Mouse (Mus musculus) hindbrain, postnatal 0 days (tissue): ENCODE data around the gene Abcc1. TPM values are rescaled to one million over a fixed set of nuclear protein-coding genes. Genes with fewer than 3 reads are reported as not detected.

Experiments used
- ATAC-seq: fragments of 200-750 bp; cut with Nextera tagmentation; 2 replicates; pipeline ENCODE4 v1.8.0; 2017; ENCODE audit warnings: mild to moderate bottlenecking, moderate TSS enrichment, moderate library complexity
- DNase-seq: peaks from one replicate; pipeline ENCODE4 v3.0.0-alpha.2; 2015; ENCODE audit warnings: low spot score
- H3K27ac ChIP-seq: fragments of 300-500 bp; sonication (generic); 2 replicates; pipeline ENCODE4 v1.5.1; 2014; ENCODE audit warnings: mild to moderate bottlenecking
- H3K27me3 ChIP-seq: fragments of 300-500 bp; sonication (generic); 2 replicates; pipeline ENCODE4 v1.6.1; 2014; ENCODE audit warnings: low read length, mixed read lengths; ENCODE audit not compliant: insufficient read depth
- H3K36me3 ChIP-seq: fragments of 300-500 bp; sonication (generic); 2 replicates; pipeline ENCODE4 v1.6.1; 2014; ENCODE audit warnings: low read length, mixed read lengths; ENCODE audit not compliant: insufficient read depth
- H3K4me1 ChIP-seq: fragments of 300-500 bp; sonication (generic); 2 replicates; pipeline ENCODE4 v1.6.1; 2014; ENCODE audit warnings: antibody characterized with exemption, low read length, mixed read lengths; ENCODE audit not compliant: insufficient read depth
- H3K4me2 ChIP-seq: fragments of 300-500 bp; sonication (generic); 2 replicates; pipeline ENCODE4 v1.6.1; 2014; ENCODE audit warnings: low read depth, mild to moderate bottlenecking, low read length, moderate library complexity, mixed read lengths
- H3K4me3 ChIP-seq: fragments of 300-500 bp; sonication (generic); 2 replicates; pipeline ENCODE4 v1.5.1; 2014; ENCODE audit warnings: low read length
- H3K9ac ChIP-seq: fragments of 300-500 bp; sonication (generic); replicated peaks from 2 replicates; pipeline ENCODE4 v1.6.1; 2014; ENCODE audit warnings: mild to moderate bottlenecking, low read length, moderate library complexity, mixed read lengths
- H3K9me3 ChIP-seq: fragments of 300-500 bp; sonication (generic); 2 replicates; pipeline ENCODE4 v1.6.1; 2016; ENCODE audit warnings: low read length, mixed read lengths
- CTCF ChIP-seq: IDR thresholded peaks from 2 replicates; pipeline ENCODE4 v1.5.1; 2016; ENCODE audit warnings: antibody characterized with exemption, control low read depth, low read depth
- WGBS: fragments of 180-500 bp; shearing (Covaris S2); extraction: QIAGEN DNeasy Blood & Tissue Kit; methylation state at CpG from one replicate; pipeline ENCODE4 v1.1.7; 2014; 5-methylcytosine and 5-hydroxymethylcytosine counted together
- polyA plus RNA-seq: library from polyadenylated mRNA; unstranded; fragments of >200 nt; fragmentation: Nextera tagmentation; extraction: Ambion mirVana; gene quantifications from 2 replicates; pipeline ENCODE4 v1.2.1, GENCODE M21; 2015
- total RNA-seq: library from RNA; depleted of rRNA; stranded (reverse); fragments of >200 nt; gene quantifications from 2 replicates; pipeline ENCODE4 v1.2.3, GENCODE M21; 2014

Gene Abcc1
- total and polyA plus RNA-seq, 2 experiments from 2014 or later: 9.1 to 15.2 TPM

GRCm38 (mm10) chr16:14445197-14445596 lies 83.8 kb downstream of the Abcc1 start:
- Histone ChIP-seq H3K36me3 (peaks cover 3% of the 10 kb centered on the region; the same call in 1 of the 2 replicates), H3K9me3 (no peaks in the 10 kb centered on the region), H3K4me3 (no peak overlapping the region), H3K9ac (no peak overlapping the region), H3K4me1 (no peaks in the 10 kb centered on the region), H3K27ac (no peak overlapping the region), H3K27me3 (no peaks in the 10 kb centered on the region), H3K4me2 (no peak overlapping the region)
- DNase-seq: no peak
- no peak for TF ChIP-seq CTCF
- no peak for ATAC-seq
- 71% methylated on average over 6 of the region's 6 CpGs for WGBS

GRCm38 (mm10) chr16:14447366-14447765 lies 86.0 kb downstream of the Abcc1 start:
- Histone ChIP-seq H3K9me3 (no peaks in the 10 kb centered on the region), H3K4me3 (no peak overlapping the region), H3K4me1 (no peaks in the 10 kb centered on the region), H3K27ac (no peak overlapping the region), H3K4me2 (no peak overlapping the region), H3K27me3 (no peaks in the 10 kb centered on the region), H3K9ac (no peak overlapping the region), H3K36me3 (no peaks in the 10 kb centered on the region; the same call in 1 of the 2 replicates)
- ATAC-seq (no peak), DNase-seq (no peak)
- TF ChIP-seq CTCF: no peak
- WGBS: 93% methylated on average over 4 of the region's 4 CpGs

- no peaks in the 10 kb centered on the region for H3K4me1 ChIP-seq
- H3K27ac ChIP-seq: no peak overlapping the region
- H3K27me3 ChIP-seq: no peaks in the 10 kb centered on the region
- 97% methylated on average over 8 of the region's 8 CpGs for WGBS
- no peak overlapping the region for H3K4me2 ChIP-seq
- no peak for TF ChIP-seq CTCF
- DNase-seq (no peak), ATAC-seq (no peak)
- no peaks in the 10 kb centered on the region for H3K9me3 ChIP-seq
- no peaks in the 10 kb centered on the region; the same call in 1 of the 2 replicates for H3K36me3 ChIP-seq
- H3K4me3 ChIP-seq: no peak overlapping the region
- no peak overlapping the region for H3K9ac ChIP-seq
Observed at GRCm38 (mm10) chr16:14448307-14448706, 86.9 kb downstream of the Abcc1 start.

- no peak overlapping the region for H3K4me3 ChIP-seq
- no peak overlapping the region for H3K27ac ChIP-seq
- ATAC-seq: no peak
- TF ChIP-seq CTCF: no peak
- 80% methylated on average over 4 of the region's 4 CpGs for WGBS
- no peak overlapping the region for H3K4me2 ChIP-seq
- H3K4me1 ChIP-seq: no peaks in the 10 kb centered on the region
- H3K36me3 ChIP-seq: no peaks in the 10 kb centered on the region; the same call in 1 of the 2 replicates
- H3K9me3 ChIP-seq: no peaks in the 10 kb centered on the region
- no peaks in the 10 kb centered on the region for H3K27me3 ChIP-seq
- no peak for DNase-seq
- H3K9ac ChIP-seq: no peak overlapping the region
Observed at GRCm38 (mm10) chr16:14449861-14450260, 88.5 kb downstream of the Abcc1 start.

GRCm38 (mm10) chr16:14451374-14452046 lies 90.2 kb downstream of the Abcc1 start:
- DNase-seq (peak; percentile 33), ATAC-seq (peak; percentile 61; the same call in 1 of the 2 replicates)
- Histone ChIP-seq H3K27ac (no peak overlapping the region), H3K4me3 (no peak overlapping the region), H3K4me2 (no peak overlapping the region), H3K9ac (no peak overlapping the region), H3K4me1 (no peaks in the 10 kb centered on the region), H3K27me3 (no peaks in the 10 kb centered on the region), H3K9me3 (no peaks in the 10 kb centered on the region), H3K36me3 (no peaks in the 10 kb centered on the region)
- WGBS: 69% methylated on average over 5 of the region's 5 CpGs
- TF ChIP-seq CTCF: no peak

- Histone ChIP-seq H3K27me3 (no peaks in the 10 kb centered on the region), H3K4me1 (no peaks in the 10 kb centered on the region), H3K27ac (no peak overlapping the region), H3K9ac (no peak overlapping the region), H3K4me2 (no peak overlapping the region), H3K4me3 (no peak overlapping the region), H3K9me3 (no peaks in the 10 kb centered on the region), H3K36me3 (peaks cover 30% of the 10 kb centered on the region)
- no peak for DNase-seq
- no peak for ATAC-seq
- no peak for TF ChIP-seq CTCF
- WGBS: 92% methylated on average over 2 of the region's 2 CpGs
Observed at GRCm38 (mm10) chr16:14462535-14462934, 101.2 kb downstream of the Abcc1 start.

GRCm38 (mm10) chr16:14465016-14465415 lies 103.7 kb downstream of the Abcc1 start:
- ATAC-seq (no peak), DNase-seq (no peak)
- Histone ChIP-seq H3K27ac (no peak overlapping the region), H3K4me1 (no peaks in the 10 kb centered on the region), H3K4me3 (no peak overlapping the region), H3K4me2 (no peak overlapping the region), H3K9me3 (no peaks in the 10 kb centered on the region), H3K27me3 (no peaks in the 10 kb centered on the region), H3K9ac (no peak overlapping the region), H3K36me3 (peaks cover 30% of the 10 kb centered on the region)
- no peak for TF ChIP-seq CTCF
- WGBS: 93% methylated on average over 6 of the region's 6 CpGs
